Mouse (Mus musculus): Measurements from ENCODE around the gene Dido1.
A peak's percentile ranks its signal among the peaks of the same experiment; 100 is the strongest.
"Not testable (repeated sequence)": the region's sequence is repeated elsewhere in the genome, so short reads cannot be mapped to it uniquely, and the experiment has no call there.

Dido1 gene

GRCm38 (mm10) chr2:180723865-180724264 is 14.1 kb upstream of the Dido1 start:
- DNase-seq: no peak

DNA sequence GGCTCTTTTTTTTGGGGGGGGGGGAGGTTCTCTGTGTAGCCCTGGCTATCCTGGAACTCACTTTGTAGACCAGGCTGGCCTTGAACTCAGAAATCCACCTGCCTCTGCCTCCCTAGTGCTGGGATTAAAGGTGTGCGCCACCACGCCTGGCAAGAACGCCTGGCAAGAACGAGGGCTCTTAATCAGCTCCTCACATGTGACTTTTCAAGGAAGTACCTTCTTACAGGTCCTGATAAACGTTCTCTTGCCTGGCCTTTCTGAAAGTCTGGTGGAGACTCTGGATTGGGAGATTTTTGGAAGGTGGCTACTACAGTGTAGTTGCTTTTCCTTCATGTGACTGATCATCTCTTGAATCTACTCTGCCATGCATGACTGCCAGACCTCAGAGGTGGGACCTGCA is 12.9 kb upstream of the Dido1 start:
- DNase-seq: not testable (repeated sequence)

- DNase-seq: no peak
Observed at GRCm38 (mm10) chr2:180712037-180712689, 2.4 kb upstream of the Dido1 start.

DNA sequence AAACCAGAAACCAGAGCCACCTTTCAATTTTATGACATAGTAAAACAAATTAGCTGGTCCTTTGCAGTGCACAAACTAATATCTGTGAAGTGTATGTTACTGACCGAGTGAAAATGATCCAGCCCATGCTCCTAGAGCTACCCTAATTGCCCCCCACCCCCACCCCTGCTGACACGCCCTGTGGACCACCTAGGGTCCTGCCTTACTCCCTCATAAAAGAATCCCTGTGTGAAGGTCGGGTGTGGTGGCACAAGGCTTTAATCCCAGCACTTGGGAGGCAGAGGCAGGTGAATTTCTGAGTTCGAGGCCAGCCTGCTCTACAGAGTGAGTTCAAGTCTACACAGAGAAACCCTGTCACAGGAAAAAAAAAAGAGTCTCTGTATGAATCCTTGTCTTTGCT is 1.7 kb upstream of the Dido1 start:
- DNase-seq: no peak

DNA sequence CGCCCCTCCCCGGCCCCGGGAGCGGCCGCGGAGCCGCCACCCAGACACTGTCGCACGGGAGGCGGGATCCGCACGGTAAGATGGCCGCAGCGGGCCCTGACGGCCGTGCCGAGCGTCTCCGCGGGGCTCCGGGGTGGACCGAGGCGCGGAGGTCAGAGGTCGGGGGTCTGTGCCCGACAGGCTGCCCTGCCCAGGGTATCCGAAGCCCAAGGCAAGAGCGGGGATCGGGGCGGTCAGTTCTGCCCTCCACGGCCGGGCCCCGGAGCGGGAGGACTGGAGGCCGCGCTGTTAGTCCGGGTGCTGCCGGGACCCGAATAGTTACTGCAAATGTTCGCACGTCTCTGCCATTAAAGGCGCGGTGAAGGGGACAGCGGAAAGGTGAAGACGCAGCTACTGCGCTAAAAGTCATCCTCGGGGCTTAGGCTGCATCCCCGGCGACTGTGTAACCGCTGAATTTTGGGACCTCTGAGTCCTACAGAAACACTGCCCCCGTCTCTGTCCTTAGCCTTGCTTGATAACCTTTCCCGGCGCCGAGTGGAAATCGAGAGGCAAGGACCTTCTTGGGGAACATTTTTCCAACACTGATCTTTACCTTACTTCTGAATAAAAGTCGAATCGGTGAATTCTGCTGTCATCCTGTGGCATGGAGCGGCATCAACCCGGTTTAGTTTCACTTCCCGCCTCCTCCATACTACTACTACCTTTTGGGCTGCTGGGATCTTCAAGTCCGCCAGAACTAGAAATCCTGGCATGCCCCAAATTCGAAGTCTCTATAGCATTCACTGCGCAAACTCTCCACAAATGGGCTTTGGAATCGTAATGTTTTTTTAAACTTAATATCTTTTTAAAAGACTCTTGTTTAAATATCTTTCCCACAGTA is 717 bp upstream of the Dido1 start:
- no peak for DNase-seq

DNA sequence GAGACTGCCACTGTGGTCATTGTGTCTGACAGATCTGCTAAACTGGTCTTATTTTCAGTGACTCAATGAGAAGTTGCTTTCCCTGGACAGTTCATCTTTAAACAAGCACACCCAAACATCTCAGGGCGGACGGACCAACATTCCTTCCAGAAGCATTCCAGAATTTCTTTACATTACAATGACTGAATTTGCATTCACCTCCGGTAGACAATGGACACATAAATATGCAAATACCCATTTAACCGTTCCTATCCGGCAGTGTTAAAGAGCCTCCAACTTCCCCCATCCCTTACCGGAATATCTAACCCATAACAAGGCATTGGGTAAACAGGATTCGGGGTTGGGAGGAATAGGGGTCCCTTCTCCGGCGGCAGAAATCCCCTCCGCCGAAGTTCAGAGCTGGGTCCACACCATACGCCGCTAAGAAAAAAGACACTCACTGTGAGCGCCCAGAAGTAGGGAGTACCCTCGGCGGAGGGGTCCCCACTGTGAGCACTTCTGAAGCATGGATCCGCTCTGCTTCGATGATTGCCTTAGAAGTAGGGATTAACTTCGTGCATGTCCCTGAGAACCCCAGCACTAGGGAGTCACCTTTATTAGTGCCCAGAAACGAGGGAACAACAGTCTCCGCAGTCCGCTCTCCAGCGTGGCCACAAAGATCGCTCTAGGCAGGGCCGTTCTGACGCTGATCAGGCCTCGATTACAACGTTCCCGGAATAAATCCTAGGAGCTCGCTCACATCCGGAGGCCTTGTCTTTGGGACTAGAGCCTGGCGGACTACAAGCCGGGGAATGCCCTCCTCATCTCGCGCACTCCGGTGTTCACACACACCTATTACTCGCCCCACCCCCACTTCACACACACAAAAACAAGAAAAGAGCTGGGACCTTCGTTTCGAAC is 526 bp downstream of the Dido1 start:
- DNase-seq: no peak

- no peak for DNase-seq
Observed at GRCm38 (mm10) chr2:180705975-180706374, 3.8 kb downstream of the Dido1 start.

GRCm38 (mm10) chr2:180705066-180705465 is 4.7 kb downstream of the Dido1 start:
- DNase-seq: no peak

GRCm38 (mm10) chr2:180704591-180704990 is 5.2 kb downstream of the Dido1 start:
- DNase-seq: no peak

DNA sequence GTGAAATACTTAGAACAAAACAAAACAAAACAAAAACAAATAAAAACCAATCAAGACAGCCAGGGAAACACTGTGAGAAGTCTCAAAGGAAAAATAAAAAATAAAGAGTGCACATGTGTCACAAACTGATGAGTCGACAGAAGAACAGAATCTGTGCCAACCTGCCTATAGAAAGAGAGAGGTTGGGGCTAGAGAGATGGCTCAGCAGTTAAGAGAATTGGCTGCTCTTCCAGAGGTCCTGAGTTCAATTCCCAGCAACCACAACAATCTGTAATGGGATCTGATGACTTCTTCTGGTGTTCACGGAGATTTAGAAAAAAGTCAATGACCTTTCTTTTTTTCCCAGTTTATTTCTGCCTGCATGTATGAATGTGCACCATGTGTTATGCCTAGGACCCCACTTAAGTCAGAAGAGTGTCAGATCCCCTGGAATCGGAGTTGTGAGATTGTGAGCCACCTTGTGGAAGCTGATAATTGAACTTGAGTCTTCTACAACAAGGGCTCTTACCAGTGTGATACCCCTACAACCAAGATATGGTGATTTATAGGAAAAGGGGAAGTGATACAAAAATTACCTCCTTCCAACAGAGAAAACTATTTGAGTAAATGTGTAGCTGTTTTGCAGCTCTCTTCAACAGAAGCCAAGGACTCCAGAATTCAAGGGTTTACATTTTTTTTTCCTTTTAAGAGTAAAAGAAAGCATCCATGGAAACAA is 6.0 kb downstream of the Dido1 start:
- DNase-seq: no peak

- no peak for DNase-seq
Observed at GRCm38 (mm10) chr2:180703175-180703574, 6.6 kb downstream of the Dido1 start.

GRCm38 (mm10) chr2:180702701-180703149 is 7.1 kb downstream of the Dido1 start:
- DNase-seq: no peak

DNA sequence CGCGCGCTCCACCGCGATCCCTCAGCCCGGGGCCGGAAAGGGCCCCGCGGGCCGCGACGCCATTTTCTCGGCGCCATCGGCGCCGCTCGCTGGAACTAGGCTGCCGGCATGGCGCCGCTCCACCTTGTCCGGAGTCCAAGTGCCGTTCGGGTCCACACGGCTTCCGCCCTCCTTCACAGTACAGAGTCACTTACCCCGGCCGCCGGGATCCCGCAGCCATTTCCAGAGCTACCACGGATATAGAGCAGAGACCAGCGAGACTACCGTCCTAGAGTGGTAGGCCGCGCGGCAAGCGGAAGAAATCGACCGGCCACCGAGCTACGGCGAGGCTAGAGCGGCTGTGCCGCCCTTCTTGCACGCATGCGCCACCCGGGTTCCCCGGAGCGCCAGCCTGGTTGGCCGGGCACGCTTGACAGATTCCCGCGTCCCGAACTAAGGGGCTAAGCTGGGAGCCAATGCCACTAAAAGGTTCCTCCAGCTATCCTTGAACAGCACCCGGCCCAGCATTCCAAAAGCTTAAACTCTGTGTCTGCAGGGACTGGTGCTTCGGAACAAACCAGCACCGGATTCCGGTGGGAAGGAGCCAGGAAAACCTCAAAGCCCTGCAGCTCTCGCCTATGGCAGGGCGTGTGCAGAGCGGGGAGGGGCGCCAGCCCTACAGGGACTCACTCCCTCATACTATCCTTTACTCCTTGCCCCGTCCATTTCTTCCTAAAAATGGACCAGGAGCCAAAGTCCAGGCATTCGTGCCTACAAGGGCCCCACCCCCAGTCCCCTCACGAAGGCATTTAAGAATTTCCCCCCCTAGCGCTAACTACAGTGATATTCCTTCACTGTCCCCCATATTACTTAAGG is 7.8 kb downstream of the Dido1 start:
- peak; percentile 90 for DNase-seq

DNA sequence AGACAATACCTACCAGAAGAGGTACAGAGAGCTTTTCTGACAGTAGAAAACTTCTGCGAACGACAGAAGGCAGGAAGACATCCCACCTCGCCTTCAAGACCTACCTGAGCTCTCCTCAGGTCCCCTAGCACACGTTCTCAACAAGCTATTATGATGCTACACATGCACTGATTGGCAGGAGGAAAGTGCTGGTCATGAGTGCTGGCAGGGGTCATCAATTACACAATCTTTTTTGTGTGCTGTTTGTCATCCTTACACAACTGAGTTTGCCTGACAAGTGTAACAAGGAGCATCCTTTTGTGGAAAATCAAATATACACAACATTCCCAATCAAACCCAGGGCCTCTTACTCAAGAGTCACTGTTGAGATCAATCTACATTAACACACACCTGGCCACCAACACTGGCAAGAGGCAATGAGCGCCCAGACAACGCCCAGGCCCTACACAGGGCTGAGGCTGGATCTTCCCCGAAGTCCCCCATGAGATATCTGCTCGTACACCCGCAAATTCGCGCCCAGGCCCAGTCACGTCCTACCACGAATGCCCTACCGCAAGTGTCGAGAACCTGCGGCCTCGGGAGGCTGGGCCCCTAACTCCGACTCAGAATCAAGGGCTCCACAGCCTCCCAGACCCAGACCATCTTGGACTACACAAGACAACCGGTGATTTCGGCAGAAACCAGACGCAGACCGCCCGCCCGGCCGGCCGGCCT is 8.6 kb downstream of the Dido1 start:
- DNase-seq: no peak

GRCm38 (mm10) chr2:180700457-180700856 is 9.3 kb downstream of the Dido1 start:
- no peak for DNase-seq

DNA sequence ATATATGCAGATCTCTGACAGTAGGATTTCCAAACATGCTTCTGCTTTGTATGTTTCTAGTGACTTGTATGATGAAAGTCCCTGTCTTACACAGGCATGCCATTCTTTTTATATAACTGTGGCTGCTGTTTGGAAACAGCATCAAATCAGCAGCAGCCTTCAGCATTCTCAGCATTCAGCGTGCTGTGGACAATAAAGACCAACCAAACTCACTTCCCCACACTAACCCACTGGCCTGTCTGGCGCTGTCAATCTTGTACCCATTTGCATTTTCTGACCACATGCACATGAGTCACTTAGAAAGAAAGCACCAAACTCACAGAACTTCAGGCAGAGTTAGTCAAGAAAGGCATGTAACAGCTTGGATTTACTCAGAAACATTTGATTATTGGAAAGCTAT is 14.6 kb downstream of the Dido1 start:
- DNase-seq: no peak

DNA sequence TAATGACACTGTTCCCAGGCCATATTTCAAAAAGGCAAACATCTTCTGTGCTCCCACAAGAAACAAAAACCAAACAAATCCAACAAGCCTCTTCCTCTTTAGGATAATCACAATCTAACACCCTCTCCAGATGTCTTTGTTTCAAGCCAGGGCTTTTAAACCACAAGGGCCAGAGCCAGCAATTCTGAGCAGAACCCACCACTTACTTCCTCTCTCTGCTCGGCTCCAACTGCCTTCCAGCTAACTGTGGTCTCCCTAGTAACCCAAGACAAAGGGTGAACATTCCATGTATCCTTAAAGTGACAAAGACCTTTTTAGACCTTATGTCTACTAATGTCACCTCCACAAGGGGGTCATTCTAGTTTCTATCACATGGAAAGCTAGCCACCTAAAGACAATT is 17.2 kb downstream of the Dido1 start:
- no peak for DNase-seq

DNA sequence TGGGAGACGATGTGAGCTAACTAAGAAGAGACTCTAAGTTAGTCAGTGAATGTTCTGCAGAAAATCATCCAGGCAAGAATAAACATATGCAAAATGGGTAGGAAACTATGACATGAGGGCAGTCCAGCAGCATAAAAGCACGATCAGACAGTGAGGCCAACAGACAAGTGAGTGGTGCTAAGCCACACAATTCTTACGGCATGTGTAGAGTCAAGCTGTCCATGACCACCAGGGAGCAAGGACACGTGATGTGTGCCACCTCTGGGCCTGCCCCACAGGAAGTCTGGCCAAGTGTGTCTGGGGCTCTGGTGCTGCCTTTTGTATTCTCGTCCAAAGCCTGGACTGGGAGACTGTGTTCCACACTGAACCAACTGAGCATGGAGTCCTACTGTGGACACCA is 20.0 kb downstream of the Dido1 start:
- no peak for DNase-seq

DNA sequence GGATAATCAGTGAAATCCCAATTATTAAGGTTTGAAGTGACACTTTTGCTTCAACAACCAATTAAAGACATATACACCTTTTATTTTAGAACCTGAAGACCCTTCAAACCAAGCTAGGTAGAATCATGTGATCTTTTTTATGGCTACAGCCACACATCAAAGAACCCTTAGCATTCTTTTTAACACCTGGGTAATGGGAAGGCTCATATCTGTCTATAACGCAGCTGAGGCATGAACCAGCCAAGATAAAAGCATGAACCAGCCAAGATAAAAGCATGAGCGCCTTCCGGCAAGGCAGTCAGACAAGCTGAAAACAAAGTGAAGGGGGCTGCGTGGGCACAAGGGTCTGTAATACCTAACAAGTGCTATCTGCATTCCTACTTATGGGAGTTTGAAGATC is 25.8 kb downstream of the Dido1 start:
- DNase-seq: no peak

GRCm38 (mm10) chr2:180683524-180683923 is 26.3 kb downstream of the Dido1 start:
- DNase-seq: no peak

- no peak for DNase-seq
Observed at GRCm38 (mm10) chr2:180681225-180681624, 28.6 kb downstream of the Dido1 start.
